Mouse (Mus musculus) erythroblast, embryonic 14.5 days (primary cell): ENCODE results near the gene Vps29. TPM values are rescaled to one million over a fixed set of nuclear protein-coding genes. Genes with fewer than 3 reads are reported as not detected.
A peak's percentile ranks its signal among the peaks of the same experiment; 100 is the strongest.

Source experiments
- H3K27me3 ChIP-seq: 2 replicates; pipeline ENCODE4 v1.6.1; 2012; ENCODE audit warnings: inconsistent platforms; ENCODE audit not compliant: control insufficient read depth
- H3K36me3 ChIP-seq: 2 replicates; pipeline ENCODE4 v1.6.1; 2012; ENCODE audit warnings: mild to moderate bottlenecking, inconsistent platforms; ENCODE audit not compliant: control insufficient read depth
- H3K4me1 ChIP-seq: 2 replicates; pipeline ENCODE4 v1.6.1; 2012; ENCODE audit warnings: inconsistent platforms; ENCODE audit not compliant: control insufficient read depth
- H3K4me3 ChIP-seq: replicated peaks from 2 replicates; pipeline ENCODE3; 2012; ENCODE audit warnings: moderate library complexity, mild to moderate bottlenecking, inconsistent platforms
- H3K9me3 ChIP-seq: 2 replicates; pipeline ENCODE4 v1.6.1; 2012; ENCODE audit warnings: low read length, inconsistent platforms, mixed read lengths; ENCODE audit not compliant: control insufficient read depth
- GATA1 ChIP-seq: IDR thresholded peaks from 2 replicates; pipeline ENCODE4 v1.6.1; 2012; ENCODE audit warnings: low read length, inconsistent platforms, mixed read lengths
- TAL1 ChIP-seq: IDR thresholded peaks from 3 replicates; pipeline ENCODE4 v1.6.1; 2012; ENCODE audit warnings: low read length, inconsistent platforms, mixed read lengths
- polyA plus RNA-seq: library from polyadenylated mRNA; stranded (reverse); fragments of >175 nt; gene quantifications from 2 replicates; pipeline ENCODE4 v1.2.3, GENCODE M21; 2012

The Vps29 gene
- polyA plus RNA-seq, 1 experiment: 0.94 TPM

GRCm38 (mm10) chr5:122372192-122372769 is 18.1 kb downstream of the Vps29 start, which contains the start of gene Fam216a:
TSS of gene Fam216a (minus strand) at chr5:122372364.
- H3K9me3 ChIP-seq: no peaks in the 10 kb centered on the region
- TF ChIP-seq GATA1: peak; percentile 95
- no peak for TF ChIP-seq TAL1
- peaks cover 30% of the 10 kb centered on the region for H3K4me1 ChIP-seq
- H3K27me3 ChIP-seq: no peaks in the 10 kb centered on the region
- H3K36me3 ChIP-seq: peaks cover 65% of the 10 kb centered on the region
- peak within 1 kb of the TSS; percentile 66 for H3K4me3 ChIP-seq

GRCm38 (mm10) chr5:122372878-122373277 is 18.7 kb downstream of the Vps29 start:
- Histone ChIP-seq H3K27me3 (no peaks in the 10 kb centered on the region), H3K9me3 (no peaks in the 10 kb centered on the region), H3K36me3 (peaks cover 60% of the 10 kb centered on the region), H3K4me3 (peak overlapping the region; percentile 66), H3K4me1 (peaks cover 30% of the 10 kb centered on the region)
- no peak for TF ChIP-seq GATA1
- TF ChIP-seq TAL1: no peak

- Histone ChIP-seq H3K9me3 (no peaks in the 10 kb centered on the region), H3K4me3 (no peak overlapping the region), H3K4me1 (peaks cover 20% of the 10 kb centered on the region), H3K27me3 (no peaks in the 10 kb centered on the region), H3K36me3 (peaks cover 79% of the 10 kb centered on the region)
- TF ChIP-seq TAL1 (no peak), GATA1 (no peak)
These were observed 23.1 kb downstream of the Vps29 start for GRCm38 (mm10) chr5:122377101-122377833.

GRCm38 (mm10) chr5:122378171-122378570 is 24.0 kb downstream of the Vps29 start:
- Histone ChIP-seq H3K4me3 (no peak overlapping the region), H3K9me3 (no peaks in the 10 kb centered on the region), H3K4me1 (peaks cover 17% of the 10 kb centered on the region), H3K36me3 (peaks cover 85% of the 10 kb centered on the region), H3K27me3 (no peaks in the 10 kb centered on the region)
- TF ChIP-seq TAL1 (no peak), GATA1 (no peak)

GRCm38 (mm10) chr5:122379374-122380155 is 25.4 kb downstream of the Vps29 start:
- no peak for TF ChIP-seq TAL1
- TF ChIP-seq GATA1: no peak

GRCm38 (mm10) chr5:122390006-122390405 is 35.8 kb downstream of the Vps29 start:
- TF ChIP-seq GATA1 (no peak), TAL1 (no peak)
- Histone ChIP-seq H3K4me1 (peaks cover 22% of the 10 kb centered on the region), H3K4me3 (no peak overlapping the region), H3K27me3 (no peaks in the 10 kb centered on the region), H3K36me3 (peaks cover 21% of the 10 kb centered on the region), H3K9me3 (no peaks in the 10 kb centered on the region)

More at GRCm38 (mm10) chr5:122379374-122380155, 25.4 kb downstream of the Vps29 start:
- Histone ChIP-seq H3K27me3 (no peaks in the 10 kb centered on the region), H3K4me1 (peaks cover 7% of the 10 kb centered on the region), H3K9me3 (no peaks in the 10 kb centered on the region), H3K4me3 (no peak overlapping the region), H3K36me3 (peaks cover 74% of the 10 kb centered on the region)

GRCm38 (mm10) chr5:122390671-122391070 is 36.5 kb downstream of the Vps29 start:
- peaks cover 26% of the 10 kb centered on the region for H3K36me3 ChIP-seq
- TF ChIP-seq GATA1 (no peak), TAL1 (no peak)
- H3K4me1 ChIP-seq: peaks cover 24% of the 10 kb centered on the region
- H3K27me3 ChIP-seq: no peaks in the 10 kb centered on the region
- H3K4me3 ChIP-seq: no peak overlapping the region
- no peaks in the 10 kb centered on the region for H3K9me3 ChIP-seq

GRCm38 (mm10) chr5:122391178-122391785 is 37.1 kb downstream of the Vps29 start:
- Histone ChIP-seq H3K9me3 (no peaks in the 10 kb centered on the region), H3K4me3 (peak overlapping the region; percentile 95), H3K36me3 (peaks cover 26% of the 10 kb centered on the region), H3K4me1 (peaks cover 24% of the 10 kb centered on the region), H3K27me3 (no peaks in the 10 kb centered on the region)
- TF ChIP-seq GATA1: no peak
- TF ChIP-seq TAL1: no peak

- Histone ChIP-seq H3K4me3 (peak within 1 kb of the TSS; percentile 95), H3K27me3 (no peaks in the 10 kb centered on the region), H3K4me1 (peaks cover 24% of the 10 kb centered on the region), H3K36me3 (peaks cover 30% of the 10 kb centered on the region), H3K9me3 (no peaks in the 10 kb centered on the region)
- TF ChIP-seq GATA1: no peak
- TF ChIP-seq TAL1: no peak
These were observed 37.6 kb downstream of the Vps29 start, which contains the start of gene Arpc3 for GRCm38 (mm10) chr5:122391786-122392180. TSS of gene Arpc3 (plus strand) at chr5:122391878.
